Mouse (Mus musculus): ENCODE measurements around the gene Edc4.
"Not testable (repeated sequence)": the region's sequence is repeated elsewhere in the genome, so short reads cannot be mapped to it uniquely, and the experiment has no call there.

Gene Edc4

DNA sequence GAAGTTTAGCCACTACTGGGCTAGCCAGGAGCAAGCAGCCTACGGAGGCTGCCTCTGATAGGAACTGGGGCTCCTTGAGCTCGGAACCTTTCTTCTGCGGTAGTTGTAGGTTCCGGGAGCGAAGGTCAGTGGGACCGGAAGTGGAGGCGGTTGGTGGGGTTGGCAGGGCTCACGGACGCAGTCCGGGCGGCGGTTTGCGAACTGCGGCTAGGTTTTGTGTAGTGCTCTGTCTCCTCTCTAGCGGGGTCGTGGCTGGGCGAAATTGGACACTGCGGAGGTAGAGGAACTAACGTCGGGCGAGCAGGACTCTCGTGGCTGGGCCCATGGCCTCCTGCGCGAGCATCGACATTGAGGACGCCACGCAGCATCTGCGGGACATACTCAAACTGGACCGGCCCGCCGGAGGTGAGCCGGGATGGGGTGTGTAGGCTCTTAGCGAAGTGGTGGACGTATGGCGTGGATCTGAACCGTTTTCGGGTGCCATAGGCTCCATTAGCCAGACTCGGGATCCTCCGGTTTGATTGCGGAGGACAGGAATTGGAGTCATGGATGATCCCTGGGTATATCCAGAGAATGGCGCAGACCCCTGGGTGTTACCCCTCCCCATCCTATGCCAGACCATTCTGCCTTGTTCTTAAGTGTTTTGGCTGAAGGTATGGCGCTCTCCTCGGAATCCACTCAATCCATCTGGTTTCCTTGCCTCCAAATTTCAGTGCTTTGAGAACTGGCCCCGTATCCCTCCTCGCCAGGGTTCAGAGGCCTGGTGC, at the start of gene Edc4:
Gene Edc4, plus strand, starts transcription at position 128 of the 767 bp plus-strand sequence.
- DNase-seq (ENCODE audit: low spot score in 2 of 2), result peak; percentile 80 to 82

DNA sequence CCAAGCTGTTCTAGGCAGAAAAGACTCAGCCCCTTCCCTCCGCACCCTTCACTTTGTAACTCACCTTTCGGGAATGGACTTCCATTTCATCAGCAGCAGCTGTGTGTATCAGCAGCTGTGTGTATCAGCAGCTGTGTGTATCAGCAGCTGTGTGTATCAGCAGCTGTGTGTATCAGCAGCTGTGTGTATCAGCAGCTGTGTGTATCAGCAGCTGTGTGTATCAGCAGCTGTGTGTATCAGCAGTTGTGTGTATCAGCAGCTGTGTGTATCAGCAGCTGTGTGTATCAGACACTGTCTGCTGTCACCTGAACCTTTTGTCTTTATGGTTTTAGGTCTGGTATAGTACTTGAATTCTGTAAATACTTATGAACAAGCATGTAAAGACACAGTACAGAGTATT, 46.9 kb upstream of the Edc4 start:
- DNase-seq (ENCODE audit: low spot score in 2 of 2), result not testable (repeated sequence)

DNA sequence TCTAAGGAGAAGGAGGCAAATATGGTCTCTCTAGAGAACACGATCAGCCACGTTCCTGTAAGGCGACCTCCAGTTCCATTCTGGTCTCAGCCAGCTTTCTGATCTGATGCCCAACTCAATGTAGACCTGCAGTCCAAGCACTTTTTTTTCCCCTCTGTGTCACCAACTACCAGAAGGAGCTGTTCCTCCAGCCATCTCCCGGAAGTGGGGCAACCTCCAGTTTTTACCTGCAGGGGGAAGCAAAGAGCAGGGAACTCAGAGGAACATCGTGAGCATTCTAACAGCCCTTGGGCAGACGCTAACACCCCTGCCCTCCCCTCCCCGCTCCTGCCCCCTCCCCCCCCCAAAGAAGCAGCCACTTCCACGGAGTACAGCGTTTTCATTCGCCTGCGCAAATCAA, 45.4 kb upstream of the Edc4 start:
- peak; percentile 52 to 78 for DNase-seq (ENCODE audit: low spot score in 2 of 2)

DNA sequence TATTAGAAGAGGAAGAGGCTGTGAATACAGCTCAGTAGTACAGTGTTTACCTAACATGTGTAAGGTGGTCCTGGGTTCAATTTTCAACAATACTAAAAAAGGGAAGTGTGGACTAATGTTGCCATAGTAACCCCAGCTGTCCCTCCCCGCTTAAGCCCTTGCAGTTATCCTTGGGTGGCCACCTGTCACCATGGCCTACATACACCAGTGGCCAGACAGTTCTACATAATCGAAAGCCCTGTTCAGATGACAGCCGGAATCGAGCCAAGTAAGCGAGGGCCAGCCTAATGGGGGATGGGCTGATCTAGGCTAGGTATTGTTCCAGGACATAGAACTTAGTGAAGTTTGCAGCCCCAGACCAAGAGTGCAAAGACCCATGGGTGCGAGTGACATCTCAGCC, 43.7 kb upstream of the Edc4 start:
- DNase-seq (ENCODE audit: low spot score in 2 of 2), result no peak

DNA sequence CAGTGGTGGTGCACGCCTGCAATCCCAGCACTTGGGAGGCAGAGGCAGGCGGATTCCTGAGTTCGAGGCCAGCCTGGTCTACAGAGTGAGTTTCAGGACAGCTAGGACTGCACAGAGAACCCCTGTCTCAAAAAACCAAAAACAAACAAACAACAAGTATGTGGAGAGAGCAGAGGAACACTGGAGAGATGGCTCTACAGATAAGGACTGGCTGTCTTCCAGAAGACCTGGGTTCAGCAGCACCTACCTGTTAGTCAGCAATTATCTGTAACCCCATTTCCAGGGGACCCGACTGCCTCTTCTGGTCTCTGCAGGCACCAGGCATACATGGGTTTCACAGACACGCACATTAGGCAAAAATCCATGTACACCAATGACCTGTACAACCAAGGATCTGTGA, 41.5 kb upstream of the Edc4 start:
- no peak for DNase-seq (ENCODE audit: low spot score in 2 of 2)

DNA sequence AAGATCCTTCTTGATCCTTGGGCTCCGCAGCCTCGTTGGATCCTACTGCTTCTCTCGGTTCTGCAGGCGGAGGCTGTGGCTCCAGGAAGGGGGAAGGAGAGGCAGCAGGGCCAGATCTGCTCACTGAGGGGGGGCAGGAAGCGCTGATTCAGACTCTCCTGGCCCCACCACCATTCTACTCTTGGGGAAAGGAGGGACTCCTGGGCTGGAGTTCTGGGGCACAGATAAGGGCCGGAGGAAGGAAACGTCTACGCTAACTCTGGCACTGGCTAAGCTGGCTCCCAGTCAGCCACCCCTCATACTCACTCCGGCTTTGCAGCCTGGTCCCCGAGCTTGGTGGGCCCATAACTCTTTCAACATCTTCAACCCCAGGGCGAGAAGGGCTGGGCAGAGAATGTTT, 34.0 kb upstream of the Edc4 start:
- DNase-seq (ENCODE audit: low spot score in 2 of 2), result no peak

DNA sequence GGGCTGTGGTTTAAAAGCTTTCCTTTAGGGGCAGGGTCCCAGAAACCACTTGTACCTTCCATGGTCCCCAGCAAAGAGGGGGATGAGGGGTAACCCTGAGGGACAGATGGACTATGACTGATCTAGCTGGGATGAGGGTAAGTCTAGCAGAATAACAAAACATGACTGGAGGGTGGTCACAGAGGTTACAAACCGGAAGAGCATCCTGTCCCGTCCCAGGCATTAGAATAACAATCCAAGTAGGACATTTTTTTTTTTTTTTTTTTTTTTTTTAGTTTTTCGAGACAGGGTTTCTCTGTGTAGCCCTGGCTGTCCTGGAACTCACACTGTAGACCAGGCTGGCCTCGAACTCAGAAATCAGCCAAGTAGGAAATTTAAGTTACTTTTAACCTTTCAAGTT, 30.7 kb upstream of the Edc4 start:
- DNase-seq (ENCODE audit: low spot score in 2 of 2), result no peak

DNA sequence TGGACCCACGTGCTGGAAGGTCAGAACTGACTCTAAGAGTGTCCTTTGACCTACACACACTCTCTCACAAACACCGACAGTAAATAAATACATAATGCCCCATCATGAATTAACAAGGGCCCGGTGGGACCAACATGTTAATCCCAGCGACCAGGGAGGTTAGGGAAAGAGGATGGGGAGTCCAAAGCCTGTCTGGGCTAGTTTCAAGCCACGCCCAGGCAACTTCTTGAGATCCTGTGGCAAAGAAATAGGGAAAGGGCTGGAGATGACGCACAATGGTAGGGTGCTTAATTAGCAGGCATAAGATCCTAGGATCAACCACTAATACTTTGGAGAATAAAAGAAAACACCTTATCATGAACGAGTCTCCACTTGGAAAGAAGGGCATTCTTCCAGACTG, 30.1 kb upstream of the Edc4 start:
- DNase-seq (ENCODE audit: low spot score in 2 of 2), result no peak

DNA sequence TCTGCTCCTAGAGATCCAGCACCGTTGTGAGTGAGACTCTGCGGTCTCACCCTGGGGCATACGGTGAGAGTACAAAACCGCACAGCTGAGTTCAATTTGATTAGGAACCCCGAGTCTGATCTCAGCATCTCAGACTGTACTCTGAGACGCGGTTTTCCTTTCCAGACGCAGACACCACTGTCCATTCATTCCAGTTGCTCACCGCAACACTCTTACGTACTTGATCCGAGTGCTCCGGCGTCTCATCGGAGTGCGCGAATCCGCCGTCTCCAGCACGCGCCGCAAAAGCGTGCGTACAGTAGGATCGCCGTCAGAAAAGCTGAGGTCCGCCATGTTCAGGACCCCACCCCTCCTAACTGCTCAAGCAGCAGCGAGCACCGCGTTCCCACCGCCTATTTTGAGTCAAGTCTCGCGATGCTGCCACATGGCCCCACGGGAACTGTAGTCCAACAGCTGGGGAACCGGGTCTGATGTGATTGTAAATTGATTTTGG, 29.0 kb upstream of the Edc4 start:
- DNase-seq (ENCODE audit: low spot score in 2 of 2), result peak; percentile 81 to 90

DNA sequence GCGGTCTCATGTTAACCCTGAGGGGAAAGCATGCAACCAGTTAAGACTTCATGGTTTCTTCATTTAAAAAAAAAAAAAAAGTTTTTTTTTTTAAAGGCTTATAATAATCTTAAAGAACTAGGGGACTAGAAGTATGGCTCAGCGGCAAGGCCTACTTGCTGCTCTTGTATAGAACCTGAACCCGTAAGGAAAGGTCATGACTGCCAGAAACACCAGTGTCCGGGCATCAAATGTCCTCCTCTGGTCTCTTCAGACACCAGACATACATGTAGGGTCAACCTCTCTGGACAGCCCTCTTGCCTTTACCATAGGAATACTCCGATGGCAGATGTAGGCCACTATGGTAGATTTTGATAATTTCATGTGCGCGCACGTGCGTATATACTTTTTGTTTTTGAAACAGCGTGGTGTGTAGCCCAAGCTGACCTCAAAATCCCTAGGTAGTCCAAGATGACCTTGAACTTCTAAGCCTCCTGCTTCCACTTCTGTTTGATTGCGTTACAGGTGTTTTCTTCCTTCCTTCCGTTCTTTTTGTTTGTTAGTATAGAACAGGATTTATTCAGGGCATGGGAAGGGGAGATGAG, 28.4 kb upstream of the Edc4 start:
- no peak for DNase-seq (ENCODE audit: low spot score in 2 of 2)

DNA sequence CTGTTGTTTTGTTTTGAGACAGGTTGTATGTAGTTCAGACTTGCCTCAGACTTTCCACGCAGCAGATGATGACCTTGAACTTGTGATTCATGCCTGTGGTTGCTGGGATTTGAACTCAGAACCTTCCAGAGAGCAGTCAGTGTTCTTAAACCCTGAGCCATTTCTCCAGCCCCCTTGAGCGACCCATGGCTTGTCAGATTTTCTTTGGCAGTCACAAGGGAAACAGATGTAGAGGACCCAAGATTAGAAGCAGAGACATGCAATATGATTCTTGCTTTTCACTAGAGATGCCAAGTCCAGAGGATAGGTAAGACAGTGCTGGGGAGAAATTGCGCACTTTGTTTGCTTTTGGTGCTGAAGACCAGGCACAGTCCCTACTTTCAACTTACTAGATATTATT, 27.5 kb upstream of the Edc4 start, which contains the start of gene Cenpt:
Gene Cenpt, minus strand, starts transcription at position 101 of the 400 bp plus-strand sequence.
- DNase-seq (ENCODE audit: low spot score in 2 of 2), result no peak

DNA sequence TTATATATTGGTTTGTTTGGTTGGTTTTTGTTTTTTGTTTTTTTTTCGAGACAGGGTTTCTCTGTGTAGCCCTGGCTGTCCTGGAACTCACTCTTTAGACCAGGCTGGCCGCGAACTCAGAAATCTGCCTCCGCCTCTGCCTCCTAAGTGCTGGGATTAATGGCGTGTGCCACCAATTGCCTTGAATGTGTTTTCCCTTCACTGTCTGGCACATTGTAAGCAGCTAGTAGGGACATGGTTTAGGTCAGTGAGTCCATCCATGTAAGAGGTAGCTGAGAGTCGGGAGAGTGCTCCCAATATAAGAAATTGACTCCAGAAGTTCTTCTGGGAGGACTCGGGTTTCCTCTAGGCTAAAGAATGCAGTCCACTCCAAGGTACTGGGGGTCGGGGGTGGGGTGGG, 26.4 kb upstream of the Edc4 start:
- DNase-seq (ENCODE audit: low spot score in 2 of 2), result no peak

DNA sequence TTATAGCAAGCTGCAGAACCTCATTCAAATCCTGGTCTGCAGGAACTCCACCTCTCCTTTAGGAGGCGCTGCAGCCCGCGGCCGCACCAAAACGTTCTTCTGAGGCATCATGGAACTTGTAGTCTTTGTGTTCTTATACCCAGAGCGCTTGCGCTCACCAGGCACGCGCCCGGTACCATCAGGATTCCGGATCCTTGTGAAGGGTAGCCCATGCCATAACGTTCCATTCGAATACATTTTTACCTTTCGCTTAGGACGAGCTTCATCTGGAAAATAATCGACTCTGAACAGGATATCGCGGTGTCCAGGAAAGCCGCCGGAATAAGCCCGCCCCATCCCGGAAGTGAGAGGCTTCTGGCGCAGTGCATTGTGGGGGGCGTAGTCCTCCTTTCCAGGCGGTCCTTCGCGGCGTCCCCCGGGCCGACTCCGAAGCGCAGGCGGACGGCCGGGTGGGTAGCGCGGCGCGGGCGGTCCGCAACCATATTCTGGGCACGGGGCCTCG, 25.9 kb upstream of the Edc4 start, which contains the start of gene Thap11:
Gene Thap11, plus strand, starts transcription at position 418 of the 502 bp plus-strand sequence.
- DNase-seq (ENCODE audit: low spot score in 2 of 2), result peak; percentile 86 to 94

DNA sequence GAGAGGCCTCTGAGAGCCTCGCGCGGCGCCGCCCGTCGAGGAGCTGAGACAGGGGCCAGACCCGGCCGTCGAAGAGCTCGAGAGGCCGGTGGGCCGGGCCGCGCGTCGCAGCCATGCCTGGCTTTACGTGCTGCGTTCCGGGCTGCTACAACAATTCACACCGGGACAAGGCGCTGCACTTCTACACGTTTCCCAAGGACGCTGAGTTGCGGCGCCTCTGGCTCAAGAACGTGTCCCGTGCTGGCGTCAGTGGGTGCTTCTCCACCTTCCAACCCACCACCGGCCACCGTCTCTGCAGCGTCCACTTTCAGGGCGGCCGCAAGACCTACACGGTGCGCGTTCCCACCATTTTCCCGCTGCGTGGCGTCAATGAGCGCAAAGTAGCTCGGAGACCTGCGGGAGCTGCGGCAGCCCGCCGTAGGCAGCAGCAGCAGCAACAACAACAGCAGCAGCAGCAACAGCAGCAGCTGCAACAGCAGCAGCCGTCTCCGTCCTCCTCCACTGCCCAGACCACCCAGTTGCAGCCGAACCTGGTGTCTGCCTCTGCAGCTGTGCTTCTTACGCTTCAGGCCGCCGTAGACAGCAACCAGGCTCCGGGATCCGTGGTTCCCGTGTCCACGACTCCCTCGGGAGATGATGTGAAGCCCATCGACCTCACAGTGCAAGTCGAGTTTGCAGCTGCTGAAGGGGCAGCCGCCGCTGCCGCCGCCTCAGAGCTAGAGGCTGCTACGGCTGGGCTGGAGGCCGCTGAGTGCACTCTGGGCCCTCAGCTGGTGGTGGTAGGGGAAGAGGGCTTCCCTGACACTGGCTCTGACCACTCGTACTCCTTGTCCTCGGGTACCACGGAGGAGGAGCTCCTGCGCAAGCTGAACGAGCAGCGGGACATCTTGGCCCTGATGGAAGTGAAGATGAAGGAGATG, 25.2 kb upstream of the Edc4 start:
- DNase-seq (ENCODE audit: low spot score in 2 of 2), result peak; percentile 37 to 63

DNA sequence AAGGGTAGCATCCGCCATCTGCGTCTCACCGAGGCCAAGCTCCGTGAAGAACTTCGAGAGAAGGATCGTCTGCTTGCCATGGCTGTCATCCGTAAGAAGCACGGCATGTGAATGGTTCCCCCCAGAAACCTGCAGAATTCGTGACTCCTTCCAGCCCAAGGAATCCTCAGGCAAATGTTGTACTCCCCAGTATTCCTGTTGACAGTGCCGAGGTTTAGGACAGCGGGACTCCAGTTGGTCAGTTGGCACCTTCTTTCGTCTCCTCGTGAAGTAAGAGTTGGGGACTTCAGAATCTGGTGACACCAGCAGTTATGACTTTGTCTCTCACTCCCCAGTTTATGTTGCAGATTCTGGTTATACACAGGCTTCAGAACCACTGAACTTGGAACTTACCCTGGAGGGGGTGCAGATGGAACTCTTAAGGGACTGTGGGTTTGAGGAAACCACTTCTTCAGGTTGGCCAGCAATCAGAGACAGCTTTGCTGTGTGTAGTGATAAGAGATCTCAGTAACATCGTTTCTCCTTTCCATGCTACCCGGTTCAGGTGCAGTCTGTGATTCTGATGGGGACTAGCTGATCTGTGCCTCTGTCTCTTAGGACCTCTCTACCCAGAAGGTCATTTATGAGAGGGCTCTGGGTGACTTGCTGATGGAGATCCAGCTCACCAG, 24.4 kb upstream of the Edc4 start:
- DNase-seq (ENCODE audit: low spot score in 2 of 2), result no peak

DNA sequence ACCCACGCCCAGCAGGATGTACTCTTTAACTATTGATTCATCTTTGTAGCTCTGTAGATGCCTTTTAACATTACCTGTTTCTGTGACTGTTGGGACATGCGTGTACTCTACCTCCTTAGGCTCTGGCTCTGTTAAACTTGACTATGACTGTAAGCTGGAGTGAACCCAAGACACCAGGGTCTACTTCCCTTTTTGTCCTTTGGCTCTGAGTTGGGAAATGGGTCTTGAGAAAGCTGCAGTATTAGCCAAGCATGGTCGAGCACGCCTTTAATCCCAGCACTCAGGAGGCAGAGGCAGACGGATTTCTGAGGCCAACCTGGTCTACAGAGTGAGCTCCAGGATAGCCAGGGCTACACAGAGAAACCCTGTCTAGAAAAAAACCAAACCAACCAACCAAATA, 22.2 kb upstream of the Edc4 start:
- DNase-seq (ENCODE audit: low spot score in 2 of 2), result no peak

DNA sequence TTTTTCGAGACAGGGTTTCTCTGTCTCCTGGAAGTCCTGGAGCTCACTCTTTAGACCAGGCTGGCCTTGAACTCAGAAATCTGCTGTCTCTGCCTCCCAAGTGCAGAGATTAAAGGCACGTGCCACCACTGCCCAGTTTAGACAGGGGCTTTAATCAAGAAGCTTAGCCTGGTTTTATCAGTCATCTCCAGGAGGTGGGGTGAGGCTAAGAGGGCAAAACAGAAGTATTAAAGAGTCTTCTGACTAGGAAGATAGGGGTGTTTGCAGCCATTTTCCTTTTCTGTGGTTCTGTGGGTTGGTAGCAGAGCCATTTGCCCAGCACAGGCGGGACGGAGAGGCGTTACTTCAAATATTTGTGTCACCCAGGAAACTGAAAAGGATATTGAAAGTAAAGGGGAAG, 21.4 kb upstream of the Edc4 start:
- no peak for DNase-seq (ENCODE audit: low spot score in 2 of 2)

DNA sequence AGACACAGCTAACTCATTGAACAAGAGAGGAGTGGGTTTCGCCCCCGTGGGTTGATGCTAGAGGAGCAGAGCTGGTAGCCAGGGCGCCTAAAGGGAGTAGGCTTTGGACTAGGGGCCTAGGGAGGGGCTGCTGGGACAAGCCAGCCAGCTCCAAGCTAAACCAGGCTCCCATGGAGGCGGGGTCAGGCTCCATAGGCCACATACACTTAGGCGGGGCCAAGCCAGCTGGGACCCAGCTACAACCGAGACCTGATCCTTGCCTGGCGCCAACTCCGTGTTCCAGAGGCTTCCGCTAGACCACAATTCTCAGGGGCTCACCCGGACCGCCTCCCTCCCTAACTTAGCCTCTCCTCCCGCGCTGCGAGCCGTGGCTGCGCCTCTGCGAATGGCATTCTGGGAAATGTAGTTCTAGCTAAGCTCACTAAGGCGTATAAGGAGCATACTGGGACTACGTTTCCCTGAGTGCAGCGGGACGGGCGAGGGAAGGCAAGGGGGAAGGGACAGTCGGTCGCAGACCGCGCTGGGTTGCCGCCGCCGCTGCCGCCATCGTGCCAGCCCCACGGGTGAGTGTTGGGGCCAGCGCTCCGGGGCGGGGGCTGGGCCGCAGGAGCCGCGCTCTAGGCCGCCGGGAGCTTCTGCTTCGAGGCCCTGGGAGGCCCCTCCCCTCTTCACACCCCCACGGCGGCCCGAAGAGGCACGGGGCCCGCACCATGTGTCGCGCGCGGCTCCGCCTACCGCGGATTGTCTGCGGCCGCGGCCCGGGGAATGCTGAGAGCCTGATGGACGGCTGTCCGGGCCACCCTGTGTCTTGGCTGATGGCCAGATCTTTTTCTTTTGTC, 20.3 kb upstream of the Edc4 start, which contains the start of gene Nutf2:
Gene Nutf2, plus strand, starts transcription at position 438 of the 839 bp plus-strand sequence.
- peak; percentile 94 to 97 for DNase-seq (ENCODE audit: low spot score in 2 of 2)

DNA sequence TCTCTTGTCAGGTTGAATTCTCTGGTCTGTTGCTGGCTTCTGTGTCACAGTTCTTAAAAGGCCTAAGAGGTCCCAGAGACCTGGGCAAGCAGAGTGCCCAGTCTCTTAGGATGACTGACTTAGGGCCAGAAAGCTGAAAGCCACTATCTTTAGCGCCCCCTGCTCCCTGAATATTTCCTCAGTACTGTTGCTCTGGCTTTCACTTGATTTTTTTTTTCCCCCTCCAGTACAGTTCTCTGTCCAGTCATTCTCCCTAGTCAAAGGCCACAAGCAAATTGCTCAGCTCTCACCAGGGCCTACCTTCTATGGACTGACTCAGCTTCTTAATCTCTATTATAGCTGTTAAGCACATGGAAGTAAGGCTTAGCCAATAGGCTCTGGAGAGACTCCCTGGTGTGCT, 18.7 kb upstream of the Edc4 start:
- DNase-seq (ENCODE audit: low spot score in 2 of 2), result no peak

DNA sequence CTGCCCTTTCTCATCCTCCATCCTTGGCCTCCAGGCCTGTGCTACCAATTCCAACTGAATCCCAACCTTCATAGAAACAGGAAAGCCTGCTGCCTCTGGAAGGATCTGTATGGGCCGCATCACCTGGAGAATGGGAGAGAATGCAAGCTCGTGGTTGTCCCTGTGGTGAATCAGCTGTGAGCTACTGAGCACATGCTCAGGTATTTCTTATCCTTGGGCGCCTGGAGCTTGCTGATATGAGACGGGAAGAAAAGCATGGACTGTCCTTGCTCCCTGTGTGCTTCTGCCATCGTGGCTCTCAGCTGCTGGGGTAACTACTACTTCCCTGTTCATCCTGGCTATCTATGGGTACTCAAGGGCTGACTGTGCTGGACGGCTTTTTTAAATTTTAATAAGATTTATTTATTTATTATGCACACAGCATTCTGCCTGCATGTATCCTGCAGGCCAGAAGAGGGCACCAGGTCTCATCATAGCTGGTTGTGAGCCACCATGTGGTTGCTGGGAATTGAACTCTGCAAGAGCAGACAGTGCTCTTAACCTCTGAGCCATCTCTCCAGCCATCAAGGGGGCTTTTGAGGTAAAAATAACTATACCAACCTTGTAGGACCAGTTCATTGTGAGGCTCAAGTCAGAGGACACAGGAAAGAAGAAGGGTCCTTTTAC, 14.2 kb upstream of the Edc4 start:
- no peak for DNase-seq (ENCODE audit: low spot score in 2 of 2)
